In genomic region chr10:88491632-88492031, GRCm38 (mm10) we compare ENCODE assay signal across 19 mouse cellular contexts. TPM values are rescaled to one million over a fixed set of nuclear protein-coding genes. Genes with fewer than 3 reads are reported as not detected.
DNase-seq lines count a peak whose midpoint lies in the region; ATAC-seq lines count a peak whose summit lies in the region.
"Had no signal": no experiment of that assay in that cellular context is flagged by ENCODE, and none has a peak within 500 bp of the region (broad histone marks: within the 10 kb centered on the region; RNA-seq: fewer than 3 reads in every experiment).

No protein-coding gene starts in this region.

- peak; percentile 69 for ATAC-seq in common myeloid progenitor, adult 5-6 weeks (replicated peaks; ENCODE audit: low read depth, poor library complexity, severe bottlenecking)
- ATAC-seq in monocyte, adult 5-6 weeks (replicated peaks; ENCODE audit: insufficient number of reproducible peaks, low FRiP score, low TSS enrichment, poor library complexity, severe bottlenecking) = 0 out of 2 replicates have a peak, but pooled peaks have one; percentile 47
- ATAC-seq in forebrain, embryonic 15.5 days (replicated peaks) = no peak
- ATAC-seq: midbrain, embryonic 13.5 days had no signal

- peak; percentile 57 for DNase-seq in kidney, adult 9 months
- DNase-seq in kidney, adult 11 months = no peak
- DNase-seq in A20 (ENCODE audit: low read depth, low spot score) = peak; percentile 49
- no peak for DNase-seq in cerebellum, postnatal 4 days (ENCODE audit: low spot score in 2 of 2)
- no peak for DNase-seq in cerebellum, adult 18-20 months
- DNase-seq: cerebellum, adult 9-10 months; heart, adult 2 months; right cerebral cortex, postnatal 14 days had no signal

- no peak overlapping the region for H3K9ac ChIP-seq in forebrain, embryonic 15.5 days (replicated peaks)
- H3K9ac ChIP-seq: embryonic facial prominence, embryonic 13.5 days; hindbrain, embryonic 15.5 days; limb, embryonic 12.5 days; lung, embryonic 15.5 days; midbrain, embryonic 13.5 days had no signal

- H3K27me3 ChIP-seq in forebrain, embryonic 15.5 days = no peaks in the 10 kb centered on the region
- H3K27me3 ChIP-seq: embryonic facial prominence, embryonic 13.5 days; hindbrain, embryonic 15.5 days; limb, embryonic 12.5 days; lung, embryonic 15.5 days; midbrain, embryonic 13.5 days had no signal

- H3K27ac ChIP-seq in forebrain, embryonic 15.5 days (replicated peaks) = no peak overlapping the region
- H3K27ac ChIP-seq: embryonic facial prominence, embryonic 13.5 days; forebrain, embryonic 10.5 days; heart, adult 2 months; hindbrain, embryonic 15.5 days; kidney, postnatal 0 days; limb, embryonic 12.5 days; lung, embryonic 15.5 days; midbrain, embryonic 13.5 days had no signal

- H3K9me3 ChIP-seq in forebrain, embryonic 15.5 days = no peaks in the 10 kb centered on the region
- H3K9me3 ChIP-seq: embryonic facial prominence, embryonic 13.5 days; forebrain, embryonic 10.5 days; hindbrain, embryonic 15.5 days; limb, embryonic 12.5 days; lung, embryonic 15.5 days; midbrain, embryonic 13.5 days had no signal

- WGBS in forebrain, embryonic 15.5 days = 56% methylated on average over 7 of the region's 7 CpGs

- no peaks in the 10 kb centered on the region for H3K4me1 ChIP-seq in forebrain, embryonic 15.5 days
- H3K4me1 ChIP-seq: hindbrain, embryonic 15.5 days; lung, embryonic 15.5 days; midbrain, embryonic 13.5 days had no signal

- no peak overlapping the region for H3K4me3 ChIP-seq in forebrain, embryonic 15.5 days
- H3K4me3 ChIP-seq: embryonic facial prominence, embryonic 13.5 days; forebrain, embryonic 10.5 days; heart, adult 2 months; hindbrain, embryonic 15.5 days; limb, embryonic 12.5 days; lung, embryonic 15.5 days; midbrain, embryonic 13.5 days had no signal

- no peaks in the 10 kb centered on the region for H3K36me3 ChIP-seq in forebrain, embryonic 15.5 days
- H3K36me3 ChIP-seq: embryonic facial prominence, embryonic 13.5 days; forebrain, embryonic 10.5 days; hindbrain, embryonic 15.5 days; limb, embryonic 12.5 days; lung, embryonic 15.5 days; midbrain, embryonic 13.5 days had no signal

- H3K4me2 ChIP-seq in forebrain, embryonic 15.5 days (replicated peaks) = no peak overlapping the region
- H3K4me2 ChIP-seq: embryonic facial prominence, embryonic 13.5 days; hindbrain, embryonic 15.5 days; limb, embryonic 12.5 days; lung, embryonic 15.5 days; midbrain, embryonic 13.5 days had no signal

RNA-seq across cellular contexts. Expression of gene Chpt1, which starts 12.2 kb away (rescaled TPM):
- total RNA-seq in common myeloid progenitor, adult 5-6 weeks (2017) = 10.1 and 12.1 TPM in 2 replicates
- 13.3 to 26.4 TPM (median 15.1 TPM) in 3 replicates for total RNA-seq in monocyte, adult 5-6 weeks (2017)
- polyA plus RNA-seq in forebrain, embryonic 15.5 days (2015; fragmentation: Nextera tagmentation; extraction: Ambion mirVana) = 11.5 and 11.9 TPM in 2 replicates

RNA-seq across cellular contexts. Expression of gene Sycp3, which starts 32.3 kb away (rescaled TPM):
- not detected in 2 replicates for total RNA-seq in common myeloid progenitor, adult 5-6 weeks (2017)
- 0.68 to 3.5 TPM (median 2.7 TPM) in 3 replicates for total RNA-seq in monocyte, adult 5-6 weeks (2017)
- 0.40 and 0.65 TPM in 2 replicates for polyA plus RNA-seq in forebrain, embryonic 15.5 days (2015; fragmentation: Nextera tagmentation; extraction: Ambion mirVana)
- total RNA-seq: heart, adult 2 months had no signal
- polyA plus RNA-seq: C2C12; heart, adult 2 months had no signal

Comparison
In these comparisons a context has a peak if more than half of its experiments do, and no peak if none do; other contexts are left out.
1. DNase-seq: peak in kidney, adult 9 months (single experiment) and A20 (single experiment); none in kidney, adult 11 months (single experiment), cerebellum, postnatal 4 days (0 of 2) and cerebellum, adult 18-20 months (0 of 2).